Mouse (Mus musculus) cerebellum, adult 9-10 months (tissue): ENCODE results near the gene Ythdf1.

Source experiments
- DNase-seq: peaks from one replicate; pipeline ENCODE4 v3.0.0; 2022

Gene Ythdf1

DNA sequence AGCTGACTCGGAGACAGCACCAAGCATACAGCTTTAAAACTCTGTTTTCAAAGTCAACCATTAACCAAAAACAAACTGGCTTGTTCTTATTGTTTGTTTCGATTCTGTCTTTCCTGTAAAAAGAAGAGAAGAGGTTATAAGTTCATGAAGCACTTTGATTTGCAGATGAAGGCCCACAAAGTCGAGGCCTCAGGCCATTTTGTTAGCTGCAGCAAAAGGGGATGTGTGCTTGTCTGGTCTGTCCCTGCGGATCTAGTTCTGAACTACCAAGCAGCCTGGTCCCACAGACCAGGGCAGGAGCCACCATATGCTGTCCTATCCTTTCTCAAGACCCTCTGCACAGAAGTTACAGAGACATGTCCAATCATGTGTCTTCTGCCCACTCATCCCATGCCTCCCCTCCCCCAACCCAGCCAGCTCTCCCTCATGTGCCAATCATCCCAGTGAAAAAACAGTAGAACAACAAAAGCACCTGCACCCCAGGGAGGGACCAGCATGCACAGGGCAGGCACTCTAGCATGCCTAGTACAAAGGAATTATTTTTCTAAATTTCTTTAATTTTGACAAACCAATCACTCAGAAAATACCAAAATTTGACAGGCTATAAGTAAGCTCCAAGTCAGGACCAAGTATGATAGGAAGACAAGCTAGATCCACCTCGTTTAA is 15.1 kb downstream of the Ythdf1 start:
- no peak for DNase-seq

DNA sequence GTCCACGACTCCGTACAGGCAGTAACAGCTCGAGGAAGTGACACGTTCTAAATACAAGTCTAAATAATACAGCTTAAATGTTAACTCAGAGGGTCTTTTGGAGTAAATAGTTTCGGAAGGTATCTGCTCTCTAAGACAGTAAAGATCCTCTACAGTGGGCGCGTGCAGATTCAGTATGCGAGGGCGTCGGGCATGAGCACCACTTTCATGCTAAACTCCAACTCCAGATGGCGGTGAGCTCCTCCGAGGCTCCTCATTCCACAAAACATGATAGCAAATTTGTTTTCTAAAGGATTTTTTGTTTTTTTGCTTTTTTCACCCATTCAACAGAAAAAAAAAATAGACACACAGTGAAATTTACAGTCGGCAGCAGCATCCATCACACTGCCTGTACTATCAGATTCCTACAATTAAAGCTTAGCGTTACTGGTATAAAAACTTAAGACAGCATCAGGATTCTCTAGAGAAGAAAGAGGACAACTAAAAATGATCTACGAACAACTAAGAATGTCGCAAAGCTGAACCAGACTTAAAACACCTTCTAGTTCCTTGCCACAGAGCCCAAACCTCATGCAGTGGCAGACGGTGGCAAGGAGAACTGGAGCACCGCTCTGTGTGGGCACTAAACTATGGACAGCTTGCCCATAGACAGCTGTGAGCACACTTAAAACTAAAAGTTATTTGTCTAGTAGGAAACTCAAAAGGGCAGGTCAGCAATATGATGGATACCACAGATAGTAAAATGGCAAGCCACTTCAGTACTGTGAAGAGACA is 16.1 kb downstream of the Ythdf1 start:
- no peak for DNase-seq

- DNase-seq = peak; percentile 73
Observed at GRCm38 (mm10) chr2:180902086-180902485, 18.7 kb downstream of the Ythdf1 start.

DNA sequence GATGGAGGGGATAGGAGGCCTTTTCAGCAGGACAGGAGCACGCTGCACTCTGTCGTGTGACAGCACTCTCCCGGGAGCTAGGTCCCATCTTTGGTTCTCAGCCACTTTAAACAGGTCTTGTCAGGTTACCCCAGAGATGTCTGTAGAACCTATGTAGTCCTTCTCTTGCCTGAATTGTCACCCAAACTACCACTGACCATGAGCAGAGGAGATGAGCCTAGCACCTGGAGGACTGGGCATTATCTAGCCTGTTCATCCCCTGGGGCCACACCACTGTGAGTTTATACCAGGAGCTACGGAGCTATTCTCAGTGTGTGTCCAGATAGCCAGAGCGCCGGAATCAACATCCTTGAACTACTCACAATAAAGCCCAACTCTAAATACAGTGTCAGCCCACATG is 22.9 kb downstream of the Ythdf1 start:
- DNase-seq = no peak

DNA sequence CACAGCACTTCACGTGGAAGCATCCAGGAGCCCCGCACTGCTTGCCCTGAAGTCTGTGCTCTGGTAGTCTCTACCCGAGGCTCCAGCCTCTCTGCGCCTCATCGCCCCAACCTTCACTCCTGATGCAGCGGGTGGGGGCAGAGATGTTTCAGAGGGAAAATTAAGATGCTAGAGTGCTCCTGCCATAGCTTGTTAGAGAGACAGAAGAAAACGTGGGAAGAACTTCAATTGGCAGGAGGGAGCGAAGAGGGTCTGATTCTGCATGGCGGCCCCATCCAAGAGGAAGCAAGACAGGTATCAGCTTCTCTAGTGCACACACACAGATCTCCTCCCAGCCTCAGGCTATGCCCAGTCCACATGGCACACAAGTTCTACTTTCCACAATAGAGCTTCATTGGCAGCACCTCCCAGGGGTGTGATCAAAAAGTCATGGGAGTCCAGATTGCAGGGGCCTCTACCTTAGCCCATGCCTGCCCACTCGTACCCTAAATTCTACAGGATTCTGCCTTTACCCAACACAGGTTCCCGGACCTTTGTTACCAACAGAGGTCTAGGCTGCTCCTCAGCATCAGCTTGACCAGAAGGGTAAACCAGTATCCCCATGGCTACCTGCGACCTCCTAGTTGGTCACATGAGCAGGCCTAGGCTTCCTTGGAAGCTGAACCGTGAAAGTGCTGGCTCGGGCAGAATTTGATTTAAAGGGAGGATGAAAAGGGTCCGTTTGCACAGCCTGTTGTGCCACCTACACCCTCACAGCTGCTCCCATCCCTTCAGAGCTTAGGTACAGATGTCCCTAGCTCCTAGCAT is 23.7 kb downstream of the Ythdf1 start:
- DNase-seq = peak; percentile 57

GRCm38 (mm10) chr2:180895837-180896525 is 24.8 kb downstream of the Ythdf1 start:
- DNase-seq = peak; percentile 76

DNA sequence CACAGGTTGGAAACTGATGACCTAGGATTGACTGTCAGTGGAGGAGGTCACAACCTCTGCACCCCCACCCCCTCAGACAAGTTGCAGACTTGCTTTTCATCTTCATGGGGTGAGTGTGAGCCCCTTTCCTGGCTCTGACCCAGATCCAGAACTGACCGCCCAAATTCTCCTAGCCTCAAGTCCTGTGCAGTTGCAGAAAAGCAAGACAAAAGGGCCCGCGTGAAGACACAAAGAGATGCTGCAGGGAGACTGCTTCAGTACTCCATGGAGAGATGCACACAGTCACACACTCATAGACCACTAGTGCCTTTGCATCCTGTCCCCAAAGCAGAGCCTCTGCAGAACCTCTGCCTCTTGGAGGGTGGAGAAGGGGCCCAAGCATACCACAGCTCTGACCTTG is 25.4 kb downstream of the Ythdf1 start:
- no peak for DNase-seq

DNA sequence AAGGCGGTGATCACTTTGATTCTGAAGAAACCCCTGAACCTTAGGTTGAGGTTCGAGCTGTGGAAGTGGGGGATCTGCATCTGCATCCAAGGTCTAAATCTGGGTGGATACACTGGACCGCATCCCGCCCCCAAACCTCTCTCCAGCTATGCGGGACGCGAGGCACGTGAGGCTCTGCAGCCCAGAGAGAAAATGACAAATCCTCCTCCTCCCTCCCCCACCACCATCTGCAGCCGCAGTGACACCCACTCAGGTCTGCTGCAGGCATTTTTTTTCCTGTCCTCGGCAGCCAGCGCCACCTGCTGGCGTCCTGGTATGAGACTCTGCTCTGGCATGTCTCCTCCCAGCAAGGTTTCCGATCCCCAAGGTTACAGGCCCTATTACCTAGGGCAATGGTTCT is 26.0 kb downstream of the Ythdf1 start:
- DNase-seq = peak; percentile 96

- DNase-seq = peak; percentile 84
Observed at GRCm38 (mm10) chr2:180894029-180894623, 26.6 kb downstream of the Ythdf1 start.

DNA sequence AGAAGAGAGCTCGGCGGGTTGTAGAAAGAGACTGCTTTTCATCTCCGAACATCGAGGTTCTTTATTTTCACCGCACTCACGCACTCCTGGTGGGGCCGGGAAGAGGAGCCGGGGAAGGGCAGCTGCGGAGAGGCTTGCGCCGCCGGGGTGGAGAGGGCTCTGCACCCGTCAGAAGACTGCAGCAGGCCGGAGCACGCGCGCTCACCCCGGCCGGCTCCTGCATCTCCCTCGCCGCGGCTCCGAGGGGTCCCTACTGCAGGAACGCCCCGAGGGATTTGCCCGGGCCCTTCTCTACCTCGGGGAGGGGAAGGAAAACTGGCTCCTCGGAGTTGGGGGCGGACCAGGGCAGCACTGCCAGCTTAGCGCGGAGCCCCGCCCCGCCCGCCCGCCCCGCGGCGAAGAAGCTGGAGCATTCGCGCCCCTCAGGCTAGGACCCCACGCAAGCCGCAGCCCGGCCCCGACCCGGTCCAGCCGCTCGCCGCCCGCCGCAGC is 27.2 kb downstream of the Ythdf1 start:
- peak; percentile 70 for DNase-seq

DNA sequence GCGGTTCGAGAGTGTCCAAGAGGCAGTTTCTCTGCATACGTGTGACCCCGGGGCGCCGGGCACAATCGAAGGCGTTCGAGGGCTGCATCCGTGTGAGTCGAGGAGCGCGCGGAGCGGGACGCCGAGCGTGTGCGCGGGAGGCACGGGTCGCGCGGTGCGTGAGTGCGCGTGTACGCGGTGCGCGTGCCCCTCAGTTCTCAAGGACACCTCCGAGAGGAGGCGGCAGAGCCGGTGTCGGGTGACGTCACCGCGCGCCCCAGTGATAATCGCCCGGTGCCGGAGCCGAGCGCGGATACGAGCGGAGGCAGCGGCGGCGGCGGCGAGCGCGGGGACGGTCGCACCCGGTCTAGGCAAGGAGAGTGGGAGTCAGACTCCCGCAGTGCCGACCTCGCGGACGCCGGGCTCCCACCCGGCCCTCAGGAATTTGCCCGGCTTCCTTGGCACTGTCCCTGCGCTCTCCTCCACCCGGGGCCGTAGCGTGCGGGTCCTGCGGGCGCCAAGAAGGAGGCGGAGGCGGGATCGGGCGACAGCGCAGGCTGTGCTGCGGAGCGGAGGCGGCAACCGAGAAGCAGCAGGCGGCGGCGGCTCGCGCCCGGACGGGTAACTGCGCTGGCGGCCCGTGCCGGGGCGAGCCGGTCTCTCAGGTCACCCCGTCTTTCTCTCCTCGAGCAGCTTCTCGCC is 27.8 kb downstream of the Ythdf1 start:
- DNase-seq = peak; percentile 95

GRCm38 (mm10) chr2:180891835-180892323 is 28.9 kb downstream of the Ythdf1 start:
- peak; percentile 59 for DNase-seq

DNA sequence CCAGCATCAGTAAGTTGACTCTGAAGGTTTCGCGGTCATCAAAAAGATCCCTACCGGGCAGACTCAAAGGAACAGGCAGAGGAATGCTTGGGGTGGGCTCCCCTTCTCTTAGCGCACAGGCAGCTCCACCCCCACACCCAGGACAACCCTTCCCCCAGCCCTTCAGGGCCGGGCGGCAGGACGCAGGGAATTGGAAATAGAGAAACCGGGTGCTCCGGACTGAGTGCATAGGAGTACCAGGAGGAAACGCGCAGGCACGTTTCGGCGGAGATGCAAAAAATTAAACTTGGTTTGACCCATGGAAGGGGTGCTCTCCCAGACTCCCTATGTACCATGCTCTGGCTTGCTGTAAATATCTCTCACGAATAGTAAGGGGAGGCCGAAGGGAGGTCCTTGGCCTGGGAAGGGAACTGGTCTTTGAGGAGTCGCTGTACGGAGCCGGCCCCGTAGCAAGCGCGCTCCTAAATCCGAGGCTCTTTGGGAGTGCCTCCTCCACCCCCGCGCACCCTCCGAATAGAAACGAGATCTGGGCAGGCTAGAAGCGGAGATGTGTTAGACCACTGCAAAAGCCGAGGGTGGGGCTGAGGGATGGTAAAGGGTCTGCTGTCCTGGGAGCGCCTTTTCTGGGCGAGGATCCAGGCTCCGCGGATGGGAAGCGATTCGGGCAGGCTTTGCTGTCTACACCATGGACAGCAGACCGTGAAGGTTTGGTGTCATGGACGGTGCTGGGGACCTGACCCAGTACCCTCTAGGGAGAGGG is 29.5 kb downstream of the Ythdf1 start:
- DNase-seq = peak; percentile 75

- peak; percentile 68 for DNase-seq
Observed at GRCm38 (mm10) chr2:180890422-180891074, 30.2 kb downstream of the Ythdf1 start.

- DNase-seq = no peak
Observed at GRCm38 (mm10) chr2:180889921-180890280, 30.8 kb downstream of the Ythdf1 start.

DNA sequence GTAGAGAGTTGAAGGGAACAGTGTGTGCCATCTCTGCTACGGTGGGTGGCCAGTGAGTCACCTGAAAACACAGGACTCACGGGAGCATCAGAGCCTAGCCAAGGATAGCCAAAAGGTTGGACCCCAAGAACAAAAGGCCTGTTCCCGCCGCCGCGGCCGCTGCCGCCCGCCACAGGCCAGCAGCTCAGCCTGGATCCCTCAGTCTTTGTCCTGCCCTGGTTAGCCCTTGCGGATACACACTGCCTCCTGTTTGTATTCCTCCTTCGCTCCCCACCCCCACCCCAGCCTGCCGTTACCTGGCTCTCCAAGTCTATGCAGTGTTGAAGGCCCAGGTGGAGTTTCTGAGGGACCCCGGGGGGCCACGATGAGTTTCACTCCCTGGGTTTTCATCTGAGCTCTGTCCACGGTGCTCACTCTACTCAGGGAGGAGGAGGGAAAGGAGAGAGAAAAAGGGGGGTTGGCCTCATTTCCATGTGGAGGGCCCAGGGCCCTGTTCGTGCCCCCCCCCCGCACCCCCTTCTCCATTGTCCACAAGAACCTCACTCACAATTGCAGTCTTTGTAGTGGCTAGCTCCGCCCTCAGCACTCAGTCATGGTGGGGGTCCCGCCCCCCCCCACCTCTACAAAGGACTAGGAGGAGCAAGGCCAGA is 31.4 kb downstream of the Ythdf1 start:
- DNase-seq = no peak

GRCm38 (mm10) chr2:180885270-180885669 is 35.5 kb downstream of the Ythdf1 start:
- DNase-seq = no peak

- DNase-seq = no peak
Observed at GRCm38 (mm10) chr2:180881281-180881680, 39.5 kb downstream of the Ythdf1 start.

- peak; percentile 80 for DNase-seq
Observed at GRCm38 (mm10) chr2:180879365-180880067, 41.2 kb downstream of the Ythdf1 start.
